Mouse (Mus musculus): ENCODE measurements at regions not wholly inside any gene's neighbourhood (a gene's known extent, or its start where the extent isn't known, plus 50 kb on each side); places are given as distances from the start of the nearest gene placed in this dataset.
"Not testable (repeated sequence)": the region's sequence is repeated elsewhere in the genome, so short reads cannot be mapped to it uniquely, and the experiment has no call there.

- ATAC-seq (ENCODE audit: low FRiP score, low TSS enrichment) (no peak), DNase-seq (ENCODE audit: low spot score) (no peak)
- WGBS, result 61% methylated on average over 3 of the region's 3 CpGs
- Histone ChIP-seq H3K27me3 (ENCODE audit: control insufficient read depth, insufficient read depth, low read length) (no peaks in the 10 kb centered on the region), H3K27ac (replicated peaks) (no peak overlapping the region), H3K9me3 (ENCODE audit: control insufficient read depth, low read length) (no peaks in the 10 kb centered on the region), H3K4me3 (ENCODE audit: low read depth, low read length) (no peak overlapping the region), H3K36me3 (ENCODE audit: control insufficient read depth, insufficient read depth, low read length) (no peaks in the 10 kb centered on the region), H3K4me2 (replicated peaks; ENCODE audit: low read depth) (no peak overlapping the region), H3K9ac (ENCODE audit: low read length) (no peak overlapping the region), H3K4me1 (replicated peaks; ENCODE audit: control insufficient read depth, insufficient read depth) (no peaks in the 10 kb centered on the region)
- TF ChIP-seq EP300 (optimal IDR thresholded peaks at IDR 0.05) (no peak), CTCF (IDR thresholded peaks at IDR 0.05; ENCODE audit: low read depth) (no peak)
These were observed 209.0 kb upstream of the Rnf219 start for GRCm38 (mm10) chr14:104731319-104731995.

DNA sequence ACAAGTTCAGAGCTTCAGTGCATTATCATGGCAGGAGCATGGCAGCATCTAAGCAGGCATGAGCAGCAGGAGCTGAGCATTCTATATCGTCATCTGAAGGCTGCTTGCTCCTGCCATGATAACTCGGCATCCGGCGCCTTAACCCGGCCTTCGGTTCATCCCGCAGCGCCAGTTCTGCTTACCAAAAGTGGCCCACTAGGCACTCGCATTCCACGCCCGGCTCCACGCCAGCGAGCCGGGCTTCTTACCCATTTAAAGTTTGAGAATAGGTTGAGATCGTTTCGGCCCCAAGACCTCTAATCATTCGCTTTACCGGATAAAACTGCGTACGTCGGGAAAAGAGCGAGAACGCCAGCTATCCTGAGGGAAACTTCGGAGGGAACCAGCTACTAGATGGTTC lies 193.2 kb upstream of the Rnf219 start:
- not testable (repeated sequence) for H3K4me2 ChIP-seq (replicated peaks; ENCODE audit: low read depth); ATAC-seq (ENCODE audit: low FRiP score, low TSS enrichment); DNase-seq (ENCODE audit: low spot score); H3K27me3 ChIP-seq (ENCODE audit: control insufficient read depth, insufficient read depth, low read length); H3K4me3 ChIP-seq (ENCODE audit: low read depth, low read length); H3K36me3 ChIP-seq (ENCODE audit: control insufficient read depth, insufficient read depth, low read length); H3K4me1 ChIP-seq (replicated peaks; ENCODE audit: control insufficient read depth, insufficient read depth); H3K9me3 ChIP-seq (ENCODE audit: control insufficient read depth, low read length); H3K27ac ChIP-seq (replicated peaks); H3K9ac ChIP-seq (ENCODE audit: low read length)
- WGBS, result 94% methylated on average over 18 of the region's 24 CpGs

DNA sequence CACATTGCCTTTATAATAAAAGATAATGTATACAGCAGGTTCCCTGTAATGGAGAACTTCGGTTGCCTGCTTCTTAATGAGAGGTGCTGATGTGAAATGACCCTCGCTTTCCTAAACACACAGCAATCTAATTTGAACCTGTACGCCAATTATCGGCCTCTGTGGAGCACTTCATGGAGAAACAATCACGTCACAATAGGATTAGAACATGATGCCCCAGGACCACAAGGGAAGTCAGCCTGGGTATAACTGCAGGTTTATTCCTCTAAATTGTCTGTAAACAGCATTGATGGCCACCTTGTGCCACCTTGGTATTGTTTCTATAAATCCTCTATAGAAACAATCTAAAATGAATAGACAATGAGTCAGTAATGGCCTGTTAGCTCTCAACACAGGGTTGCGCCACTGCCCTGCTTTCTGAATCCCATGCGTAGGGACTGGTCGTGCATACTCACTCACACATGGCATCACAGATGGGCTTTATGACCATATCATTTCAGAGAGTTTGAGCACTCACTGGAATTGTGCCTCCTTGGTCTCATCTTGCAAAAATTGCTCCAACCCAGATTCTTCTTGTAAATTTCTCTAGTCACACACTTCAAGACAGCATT lies 179.9 kb upstream of the Rnf219 start:
- DNase-seq (ENCODE audit: low spot score) (no peak), ATAC-seq (ENCODE audit: low FRiP score, low TSS enrichment) (no peak)
- TF ChIP-seq CTCF (IDR thresholded peaks at IDR 0.05; ENCODE audit: low read depth) (no peak), EP300 (optimal IDR thresholded peaks at IDR 0.05) (no peak)
- Histone ChIP-seq H3K4me3 (ENCODE audit: low read depth, low read length) (no peak overlapping the region), H3K36me3 (ENCODE audit: control insufficient read depth, insufficient read depth, low read length) (no peaks in the 10 kb centered on the region), H3K4me2 (replicated peaks; ENCODE audit: low read depth) (no peak overlapping the region), H3K27me3 (ENCODE audit: control insufficient read depth, insufficient read depth, low read length) (no peaks in the 10 kb centered on the region), H3K9ac (ENCODE audit: low read length) (no peak overlapping the region), H3K9me3 (ENCODE audit: control insufficient read depth, low read length) (no peaks in the 10 kb centered on the region), H3K27ac (replicated peaks) (no peak overlapping the region), H3K4me1 (replicated peaks; ENCODE audit: control insufficient read depth, insufficient read depth) (no peaks in the 10 kb centered on the region)
- 84% methylated on average over 8 of the region's 8 CpGs for WGBS

DNA sequence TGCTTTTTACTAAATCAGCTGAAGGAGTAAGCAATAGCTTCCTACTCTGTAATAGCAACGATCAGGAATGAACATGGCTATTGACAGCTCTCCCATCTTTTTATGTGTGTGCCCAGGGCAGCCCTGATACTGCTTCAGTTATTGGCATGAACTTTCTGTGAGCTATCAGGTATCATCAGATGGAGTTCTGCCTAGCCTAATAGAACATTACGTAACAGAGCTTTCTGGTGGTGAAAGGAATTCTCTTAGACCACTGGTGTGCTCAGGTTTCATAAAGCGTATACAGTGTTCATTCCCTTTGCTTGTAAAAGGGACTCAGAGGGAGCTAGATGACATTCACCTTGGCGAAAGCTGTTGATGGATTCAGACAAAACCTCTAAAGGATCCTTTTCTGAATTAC lies 176.5 kb upstream of the Rnf219 start:
- H3K4me1 ChIP-seq (replicated peaks; ENCODE audit: control insufficient read depth, insufficient read depth), result no peaks in the 10 kb centered on the region
- H3K9me3 ChIP-seq (ENCODE audit: control insufficient read depth, low read length), result no peaks in the 10 kb centered on the region
- ATAC-seq (ENCODE audit: low FRiP score, low TSS enrichment), result no peak
- TF ChIP-seq EP300 (optimal IDR thresholded peaks at IDR 0.05) (no peak), CTCF (IDR thresholded peaks at IDR 0.05; ENCODE audit: low read depth) (no peak)
- 79% methylated on average over 4 of the region's 4 CpGs for WGBS
- H3K4me3 ChIP-seq (ENCODE audit: low read depth, low read length), result no peak overlapping the region
- H3K27ac ChIP-seq (replicated peaks), result no peak overlapping the region
- H3K36me3 ChIP-seq (ENCODE audit: control insufficient read depth, insufficient read depth, low read length), result no peaks in the 10 kb centered on the region
- H3K4me2 ChIP-seq (replicated peaks; ENCODE audit: low read depth), result no peak overlapping the region
- no peaks in the 10 kb centered on the region for H3K27me3 ChIP-seq (ENCODE audit: control insufficient read depth, insufficient read depth, low read length)
- DNase-seq (ENCODE audit: low spot score), result no peak
- H3K9ac ChIP-seq (ENCODE audit: low read length), result no peak overlapping the region

GRCm38 (mm10) chr14:104695101-104695500 lies 172.7 kb upstream of the Rnf219 start:
- Histone ChIP-seq H3K9me3 (ENCODE audit: control insufficient read depth, low read length) (no peaks in the 10 kb centered on the region), H3K4me1 (replicated peaks; ENCODE audit: control insufficient read depth, insufficient read depth) (no peaks in the 10 kb centered on the region), H3K36me3 (ENCODE audit: control insufficient read depth, insufficient read depth, low read length) (no peaks in the 10 kb centered on the region), H3K4me2 (replicated peaks; ENCODE audit: low read depth) (no peak overlapping the region), H3K4me3 (ENCODE audit: low read depth, low read length) (no peak overlapping the region), H3K9ac (ENCODE audit: low read length) (no peak overlapping the region), H3K27ac (replicated peaks) (no peak overlapping the region), H3K27me3 (ENCODE audit: control insufficient read depth, insufficient read depth, low read length) (no peaks in the 10 kb centered on the region)
- 70% methylated on average over 4 of the region's 4 CpGs for WGBS
- TF ChIP-seq EP300 (optimal IDR thresholded peaks at IDR 0.05), result no peak
- TF ChIP-seq CTCF (IDR thresholded peaks at IDR 0.05; ENCODE audit: low read depth), result no peak
- DNase-seq (ENCODE audit: low spot score) (no peak), ATAC-seq (ENCODE audit: low FRiP score, low TSS enrichment) (no peak)

DNA sequence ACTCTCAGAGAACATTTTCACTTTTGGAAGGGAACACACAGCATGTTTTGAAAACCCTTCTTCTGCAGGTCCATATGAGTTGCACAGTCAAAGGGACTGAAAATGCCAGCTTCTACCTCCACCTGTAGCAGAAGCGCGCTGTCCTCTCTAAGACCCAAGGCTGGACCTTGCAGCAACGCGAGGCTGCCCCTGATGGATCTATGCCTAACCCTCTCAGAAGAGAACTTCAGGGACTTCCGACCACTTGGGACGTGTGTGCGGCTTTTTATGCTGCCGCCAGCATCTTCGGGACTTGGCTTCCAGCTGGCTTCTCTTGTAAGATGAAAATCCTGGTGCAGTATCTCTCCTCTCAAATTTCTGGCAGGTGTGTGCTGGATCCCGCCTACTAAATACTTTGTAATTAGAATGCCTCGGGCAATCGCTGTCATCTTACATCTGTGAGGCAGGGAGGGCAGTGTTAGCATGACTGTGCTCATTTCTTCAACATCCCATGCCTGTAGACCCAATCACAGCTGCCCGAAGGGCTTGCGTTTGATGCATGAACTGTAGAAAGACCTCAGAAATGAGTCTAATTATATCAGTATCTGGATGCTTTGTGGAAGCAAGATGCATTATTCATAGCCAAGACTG lies 171.8 kb upstream of the Rnf219 start:
- Histone ChIP-seq H3K4me1 (replicated peaks; ENCODE audit: control insufficient read depth, insufficient read depth) (no peaks in the 10 kb centered on the region), H3K9me3 (ENCODE audit: control insufficient read depth, low read length) (no peaks in the 10 kb centered on the region), H3K9ac (ENCODE audit: low read length) (no peak overlapping the region), H3K36me3 (ENCODE audit: control insufficient read depth, insufficient read depth, low read length) (no peaks in the 10 kb centered on the region), H3K27me3 (ENCODE audit: control insufficient read depth, insufficient read depth, low read length) (no peaks in the 10 kb centered on the region), H3K4me2 (replicated peaks; ENCODE audit: low read depth) (no peak overlapping the region), H3K4me3 (ENCODE audit: low read depth, low read length) (no peak overlapping the region), H3K27ac (replicated peaks) (no peak overlapping the region)
- no peak for TF ChIP-seq CTCF (IDR thresholded peaks at IDR 0.05; ENCODE audit: low read depth)
- ATAC-seq (ENCODE audit: low FRiP score, low TSS enrichment) (no peak), DNase-seq (ENCODE audit: low spot score) (no peak)
- WGBS, result 78% methylated on average over 14 of the region's 14 CpGs
